ENCODE assay signal across 20 mouse cellular contexts in genomic region chr17:75228321-75228720, GRCm38 (mm10).
DNase-seq lines count a peak whose midpoint lies in the region; ATAC-seq and TF ChIP-seq lines count a peak whose summit lies in the region.
"Had no signal": no experiment of that assay in that cellular context is flagged by ENCODE, and none has a peak within 500 bp of the region (broad histone marks: within the 10 kb centered on the region; RNA-seq: fewer than 3 reads in every experiment).

No protein-coding gene starts in this region.

- H3K4me1 ChIP-seq in stomach, embryonic 16.5 days (ENCODE audit: control insufficient read depth, insufficient read depth, low read length) = no peaks in the 10 kb centered on the region
- H3K4me1 ChIP-seq in stomach, postnatal 0 days (replicated peaks; ENCODE audit: control insufficient read depth, insufficient read depth) = no peaks in the 10 kb centered on the region
- H3K4me1 ChIP-seq: heart, embryonic 10.5 days; hindbrain, embryonic 12.5 days had no signal

- H3K27me3 ChIP-seq in stomach, embryonic 16.5 days (ENCODE audit: control insufficient read depth, insufficient read depth, low read length) = no peaks in the 10 kb centered on the region
- H3K27me3 ChIP-seq in stomach, postnatal 0 days (ENCODE audit: control insufficient read depth, insufficient read depth, low read length) = no peaks in the 10 kb centered on the region
- H3K27me3 ChIP-seq: hindbrain, embryonic 12.5 days had no signal

- H3K9ac ChIP-seq in stomach, embryonic 16.5 days (ENCODE audit: low read length) = no peak overlapping the region
- no peak overlapping the region for H3K9ac ChIP-seq in stomach, postnatal 0 days (ENCODE audit: low read length)
- H3K9ac ChIP-seq: hindbrain, embryonic 12.5 days had no signal

- TF ChIP-seq CTCF in stomach, postnatal 0 days (IDR thresholded peaks at IDR 0.05; ENCODE audit: low read depth) = no peak

- DNase-seq in kidney, postnatal 25 days = peak; percentile 6 to 36
- no peak for DNase-seq in kidney, adult 9 months
- DNase-seq in stomach, postnatal 0 days (ENCODE audit: low spot score) = no peak
- peak; percentile 40 for DNase-seq in fat pad, adult 2 months (ENCODE audit: extremely low read depth, low read depth, low spot score)
- DNase-seq in gonadal fat pad, adult 2 months (ENCODE audit: low read depth) = peak; percentile 40
- DNase-seq: adrenal gland, adult 8-10 months; cerebellum, adult 18-20 months; cerebellum, adult 9-11 months; cerebellum, postnatal 36 days; gastrocnemius, adult 2 months; gastrocnemius, postnatal 36 days; heart, adult 18-20 months; heart, postnatal 10 days; heart, postnatal 4 days had no signal

- no peak for TF ChIP-seq EP300 in stomach, postnatal 0 days (optimal IDR thresholded peaks at IDR 0.05)

- ATAC-seq in stomach, embryonic 16.5 days (ENCODE audit: insufficient read depth, low FRiP score) = peak; percentile 40; the same call in 1 of the 2 replicates
- no peak for ATAC-seq in stomach, postnatal 0 days (ENCODE audit: low FRiP score, low TSS enrichment)
- ATAC-seq: forebrain, embryonic 14.5 days; hindbrain, embryonic 16.5 days had no signal

- 0 out of 2 replicates have a peak, but pooled peaks cover 4% of the 10 kb centered on the region for H3K36me3 ChIP-seq in stomach, embryonic 16.5 days (ENCODE audit: control insufficient read depth, insufficient read depth, low read length)
- H3K36me3 ChIP-seq in stomach, postnatal 0 days (ENCODE audit: control insufficient read depth, insufficient read depth, low read length) = no peaks in the 10 kb centered on the region
- H3K36me3 ChIP-seq: forebrain, embryonic 10.5 days; hindbrain, embryonic 12.5 days had no signal

- H3K27ac ChIP-seq in stomach, embryonic 16.5 days (ENCODE audit: low read length) = no peak overlapping the region
- no peak overlapping the region for H3K27ac ChIP-seq in stomach, postnatal 0 days (replicated peaks)
- H3K27ac ChIP-seq: forebrain, embryonic 10.5 days; gastrocnemius, adult 2 months; heart, embryonic 10.5 days; hindbrain, embryonic 12.5 days had no signal

- no peak overlapping the region for H3K4me3 ChIP-seq in stomach, embryonic 16.5 days (replicated peaks; ENCODE audit: low read length)
- no peak overlapping the region for H3K4me3 ChIP-seq in stomach, postnatal 0 days (ENCODE audit: low read depth, low read length)
- H3K4me3 ChIP-seq: forebrain, embryonic 10.5 days; gastrocnemius, adult 2 months; heart, embryonic 10.5 days; hindbrain, embryonic 12.5 days had no signal

- H3K4me2 ChIP-seq in stomach, embryonic 16.5 days (ENCODE audit: low read depth, low read length) = no peak overlapping the region
- H3K4me2 ChIP-seq in stomach, postnatal 0 days (replicated peaks; ENCODE audit: low read depth) = no peak overlapping the region
- H3K4me2 ChIP-seq: hindbrain, embryonic 12.5 days had no signal

- WGBS in stomach, embryonic 16.5 days = 37% methylated on average over 3 of the region's 3 CpGs
- WGBS in stomach, postnatal 0 days = 41% methylated on average over 3 of the region's 3 CpGs

- H3K9me3 ChIP-seq in stomach, embryonic 16.5 days (replicated peaks; ENCODE audit: control insufficient read depth, low read length) = no peaks in the 10 kb centered on the region
- no peaks in the 10 kb centered on the region for H3K9me3 ChIP-seq in stomach, postnatal 0 days (ENCODE audit: control insufficient read depth, low read length)
- H3K9me3 ChIP-seq: forebrain, embryonic 10.5 days; heart, embryonic 10.5 days; hindbrain, embryonic 12.5 days had no signal

Comparison
In these comparisons a context has a peak if more than half of its experiments do, and no peak if none do; other contexts are left out.
1. DNase-seq: peak in kidney, postnatal 25 days (2 of 2), fat pad, adult 2 months (single experiment) and gonadal fat pad, adult 2 months (single experiment); none in kidney, adult 9 months (single experiment) and stomach, postnatal 0 days (single experiment).